Mouse (Mus musculus) left cerebral cortex, adult 6 months (tissue): ENCODE results near the gene Tph1. TPM values are rescaled to one million over a fixed set of nuclear protein-coding genes. Genes with fewer than 3 reads are reported as not detected.

ENCODE experiments used
- long read RNA-seq, 2 experiments: library from polyadenylated mRNA; unstranded; transcript quantifications; one replicate each; pipeline ENCODE4 v2.0.0; 2019 to 2020
- polyA plus RNA-seq: library from polyadenylated mRNA; unstranded; fragments of <200 nt; fragmentation: Nextera tagmentation; gene quantifications from 2 replicates; pipeline ENCODE4 v1.2.3, GENCODE M21; 2021

Gene Tph1
- polyA plus RNA-seq: 0.19 and 0.37 TPM in 2 replicates
- long read RNA-seq, experiment 1, full-length matches to known transcripts: 1 of 2 reads
- long read RNA-seq, experiment 1, partial matches to known transcripts: 0 of 2 reads
- long read RNA-seq, experiment 1, other reads (novel, unspliced or antisense): 1 of 2 reads
- long read RNA-seq, experiment 2: 0 reads

DNA sequence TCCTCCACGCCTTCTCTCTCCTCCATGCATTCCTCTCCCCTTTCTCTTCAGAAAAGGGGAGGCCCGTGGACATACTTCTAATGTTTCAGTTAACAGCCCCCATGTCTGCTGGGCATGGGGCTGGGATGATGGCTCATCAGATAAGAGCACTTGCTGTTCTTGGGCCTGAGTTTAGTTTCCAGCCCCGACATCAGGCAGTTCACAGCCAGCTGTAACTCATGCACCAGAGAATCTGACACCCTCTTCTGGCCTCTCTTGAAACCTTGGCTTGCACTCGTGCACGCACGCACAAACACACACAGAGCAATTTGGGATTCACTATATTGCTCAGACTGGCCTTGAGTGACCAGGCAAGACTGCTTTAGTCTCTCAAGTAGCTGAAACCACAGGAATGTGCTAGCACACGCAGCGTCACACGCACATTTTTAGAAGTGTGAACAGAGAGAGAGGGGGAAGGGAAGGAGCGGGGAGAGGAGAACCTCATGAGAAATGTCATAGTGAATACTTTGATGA is at the start of gene Tph1:
Gene Tph1 (minus strand): TSS at position 378 of the 513 bp plus-strand sequence.

GRCm38 (mm10) chr7:46715600-46715999 is 43.3 kb upstream of the Tph1 start, which contains the start of gene Saa3:
TSS of gene Saa3 (minus strand) at chr7:46715700.

DNA sequence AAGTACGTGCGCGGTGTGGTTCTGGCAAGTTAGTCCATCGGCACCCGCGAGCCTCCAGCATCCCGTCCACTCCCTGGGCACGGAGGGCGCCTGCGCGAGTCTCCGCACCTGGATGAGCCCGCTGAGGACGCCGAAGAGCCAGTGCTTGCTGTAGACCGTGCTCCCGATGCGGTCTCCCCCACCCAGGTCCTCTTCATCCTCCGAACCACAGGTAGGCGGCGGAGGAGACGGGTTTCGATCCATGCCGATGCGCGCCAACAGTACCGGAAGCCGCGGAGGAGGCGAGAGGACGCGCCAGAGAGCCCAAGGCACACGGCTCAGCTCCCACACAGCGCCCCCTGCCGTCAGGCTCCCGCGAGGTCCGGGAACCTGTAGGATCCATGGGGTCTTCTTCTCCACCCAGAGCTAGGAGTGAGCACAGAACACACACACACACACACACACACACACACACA is 38.1 kb upstream of the Tph1 start, which contains the start of gene Saal1:
Gene Saal1 (minus strand): TSS at position 291 of the 455 bp plus-strand sequence.

GRCm38 (mm10) chr7:46639692-46640031 is 32.7 kb downstream of the Tph1 start, which contains the start of gene Sergef:
TSS of gene Sergef (minus strand) at chr7:46639807.

Other genes with a start within 250 kb of the Tph1 start
- gene Sergef, start 32.7 kb downstream of the Tph1 start, polyA plus RNA-seq: 33.0 and 44.7 TPM in 2 replicates
- 8.4 and 12.0 TPM in 2 replicates for gene Saal1, start 38.1 kb upstream of the Tph1 start, polyA plus RNA-seq
- not detected in 2 replicates for gene Saa3, start 43.2 kb upstream of the Tph1 start, polyA plus RNA-seq
- gene Saa4, start 60.1 kb upstream of the Tph1 start, polyA plus RNA-seq: not detected in 2 replicates
- gene Saa1, start 70.4 kb upstream of the Tph1 start, polyA plus RNA-seq: 0.13 TPM in 1 of 2 replicates, not detected in the other
- not detected in 2 replicates for gene Saa2, start 79.3 kb upstream of the Tph1 start, polyA plus RNA-seq
- 3.5 and 3.7 TPM in 2 replicates for gene Hps5, start 123.5 kb upstream of the Tph1 start, polyA plus RNA-seq
- gene Gtf2h1, start 123.6 kb upstream of the Tph1 start, polyA plus RNA-seq: 18.6 and 21.7 TPM in 2 replicates
- 853 and 1,022 TPM in 2 replicates for gene Ldha, start 168.9 kb upstream of the Tph1 start, polyA plus RNA-seq
- 0.18 TPM in 1 of 2 replicates, not detected in the other for gene Ldhc, start 188.7 kb upstream of the Tph1 start, polyA plus RNA-seq
- gene Tsg101, start 247.4 kb upstream of the Tph1 start, polyA plus RNA-seq: 241 and 242 TPM in 2 replicates